Mouse (Mus musculus) heart, postnatal 0 days (tissue): Measurements from ENCODE around the gene Fam83e. TPM values are rescaled to one million over a fixed set of nuclear protein-coding genes. Genes with fewer than 3 reads are reported as not detected.

Source experiments
- ATAC-seq: fragments of 200-750 bp; cut with Nextera tagmentation; 2 replicates; pipeline ENCODE4 v1.8.0; 2017; ENCODE audit warnings: low read depth, moderate number of reproducible peaks, moderate library complexity; ENCODE audit not compliant: insufficient read depth
- DNase-seq: peaks from one replicate; pipeline ENCODE4 v3.0.0-alpha.2; 2016; ENCODE audit warnings: low spot score
- H3K27ac ChIP-seq: fragments of 300-500 bp; sonication (generic); 2 replicates; pipeline ENCODE4 v1.5.1; 2014; ENCODE audit warnings: low read depth, mild to moderate bottlenecking
- H3K27me3 ChIP-seq: fragments of 300-500 bp; sonication (generic); 2 replicates; pipeline ENCODE4 v1.6.1; 2014; ENCODE audit warnings: low read length, mixed read lengths; ENCODE audit not compliant: control insufficient read depth, insufficient read depth
- H3K36me3 ChIP-seq: fragments of 300-500 bp; sonication (generic); replicated peaks from 2 replicates; pipeline ENCODE4 v1.6.1; 2014; ENCODE audit warnings: low read length, mixed read lengths; ENCODE audit not compliant: control insufficient read depth, insufficient read depth
- H3K4me1 ChIP-seq: fragments of 300-500 bp; sonication (generic); 2 replicates; pipeline ENCODE4 v1.6.1; 2014; ENCODE audit warnings: antibody characterized with exemption; ENCODE audit not compliant: control insufficient read depth, insufficient read depth
- H3K4me2 ChIP-seq: fragments of 300-500 bp; sonication (generic); 2 replicates; pipeline ENCODE4 v1.6.1; 2014; ENCODE audit warnings: low read depth, mild to moderate bottlenecking, low read length, moderate library complexity
- H3K4me3 ChIP-seq: fragments of 300-500 bp; sonication (generic); 2 replicates; pipeline ENCODE4 v1.5.1; 2014; ENCODE audit warnings: low read depth, low read length
- H3K9ac ChIP-seq: fragments of 300-500 bp; sonication (generic); replicated peaks from 2 replicates; pipeline ENCODE4 v1.6.1; 2014; ENCODE audit warnings: low read depth, low read length, mixed read lengths
- H3K9me3 ChIP-seq: fragments of 300-500 bp; sonication (generic); replicated peaks from 2 replicates; pipeline ENCODE4 v1.6.1; 2016; ENCODE audit warnings: low read length; ENCODE audit not compliant: control insufficient read depth
- CTCF ChIP-seq: IDR thresholded peaks from 2 replicates; pipeline ENCODE4 v1.5.1; 2016; ENCODE audit warnings: antibody characterized with exemption, control low read depth, low read depth
- EP300 ChIP-seq: IDR thresholded peaks from 2 replicates; pipeline ENCODE4 v1.6.1; 2016; ENCODE audit warnings: antibody characterized with exemption, low read depth
- WGBS: fragments of 180-500 bp; shearing (Covaris S2); extraction: QIAGEN DNeasy Blood & Tissue Kit; methylation state at CpG from one replicate; pipeline ENCODE4 v1.1.7; 2014; 5-methylcytosine and 5-hydroxymethylcytosine counted together
- polyA plus RNA-seq: library from polyadenylated mRNA; unstranded; fragments of >200 nt; fragmentation: Nextera tagmentation; extraction: Ambion mirVana; gene quantifications from 2 replicates; pipeline ENCODE4 v1.2.1, GENCODE M21; 2015
- total RNA-seq: library from RNA; depleted of rRNA; stranded (reverse); fragments of >200 nt; gene quantifications from 2 replicates; pipeline ENCODE4 v1.2.3, GENCODE M21; 2014; ENCODE audit warnings: low replicate concordance

Fam83e gene
- total and polyA plus RNA-seq, 2 experiments from 2014 or later = 0.07 TPM; not detected in 1

GRCm38 (mm10) chr7:45702809-45703520 is 18.0 kb upstream of the Fam83e start:
- H3K9ac ChIP-seq = no peak overlapping the region
- peaks cover 24% of the 10 kb centered on the region for H3K27me3 ChIP-seq
- TF ChIP-seq EP300 (no peak), CTCF (no peak)
- no peak for DNase-seq
- peaks cover 26% of the 10 kb centered on the region for H3K4me1 ChIP-seq
- no peak overlapping the region for H3K27ac ChIP-seq
- no peak for ATAC-seq
- no peaks in the 10 kb centered on the region for H3K36me3 ChIP-seq
- 87% methylated on average over 17 of the region's 17 CpGs for WGBS
- H3K4me2 ChIP-seq = no peak overlapping the region
- no peaks in the 10 kb centered on the region for H3K9me3 ChIP-seq
- H3K4me3 ChIP-seq = no peak overlapping the region

GRCm38 (mm10) chr7:45703521-45704033 is 17.4 kb upstream of the Fam83e start:
- peaks cover 20% of the 10 kb centered on the region for H3K27me3 ChIP-seq
- H3K36me3 ChIP-seq = no peaks in the 10 kb centered on the region
- peak overlapping the region; percentile 64; the same call in 1 of the 2 replicates for H3K9ac ChIP-seq
- ATAC-seq (no peak), DNase-seq (no peak)
- H3K4me3 ChIP-seq = peak overlapping the region; percentile 77
- TF ChIP-seq EP300 (no peak), CTCF (no peak)
- H3K4me2 ChIP-seq = peak overlapping the region; percentile 96
- H3K27ac ChIP-seq = peak overlapping the region; percentile 93
- peaks cover 32% of the 10 kb centered on the region for H3K4me1 ChIP-seq
- whole genome bisulfite sequencing = 36% methylated on average over 12 of the region's 12 CpGs
- H3K9me3 ChIP-seq = no peaks in the 10 kb centered on the region

- H3K4me3 ChIP-seq = peak overlapping the region; percentile 77
- no peaks in the 10 kb centered on the region for H3K9me3 ChIP-seq
- DNase-seq (peak; percentile 87), ATAC-seq (peak; percentile 57)
- no peaks in the 10 kb centered on the region for H3K36me3 ChIP-seq
- TF ChIP-seq EP300 (no peak), CTCF (no peak)
- H3K27me3 ChIP-seq = peaks cover 14% of the 10 kb centered on the region
- peak overlapping the region; percentile 64 for H3K9ac ChIP-seq
- peaks cover 35% of the 10 kb centered on the region for H3K4me1 ChIP-seq
- H3K27ac ChIP-seq = peak overlapping the region; percentile 93
- 1% methylated on average over 13 of the region's 13 CpGs for WGBS
- peak overlapping the region; percentile 96 for H3K4me2 ChIP-seq
These were observed 16.9 kb upstream of the Fam83e start for GRCm38 (mm10) chr7:45704046-45704559.

GRCm38 (mm10) chr7:45704730-45705442 is 16.1 kb upstream of the Fam83e start, which contains the start of gene Dbp:
Gene Dbp (plus strand): TSS chr7:45705088.
- TF ChIP-seq EP300 = peak; percentile 89
- TF ChIP-seq CTCF = no peak
- peaks cover 31% of the 10 kb centered on the region for H3K4me1 ChIP-seq
- ATAC-seq = peak; percentile 83

DNA sequence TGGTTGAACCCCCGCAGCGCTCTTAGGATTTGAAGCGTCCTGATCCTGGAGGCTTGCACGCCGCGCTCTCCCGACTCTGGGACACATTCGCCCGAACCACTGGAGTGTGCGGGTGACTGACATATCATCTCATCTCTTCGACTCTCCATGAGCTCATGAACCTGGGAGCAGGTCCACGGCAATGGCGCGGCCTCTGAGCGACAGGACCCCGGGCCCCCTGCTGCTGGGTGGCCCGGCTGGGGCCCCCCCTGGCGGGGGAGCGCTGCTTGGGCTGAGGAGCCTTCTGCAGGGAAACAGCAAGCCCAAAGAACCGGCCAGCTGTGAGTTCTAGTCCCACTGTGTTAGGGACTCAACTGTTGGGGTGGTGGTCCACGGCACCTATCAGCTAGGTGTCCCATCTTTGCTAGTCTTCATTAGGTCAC is 15.6 kb upstream of the Fam83e start:
- ATAC-seq (no peak), DNase-seq (no peak)
- TF ChIP-seq EP300 = no peak
- no peak for TF ChIP-seq CTCF
- H3K27ac ChIP-seq = peak overlapping the region; percentile 98
- H3K4me3 ChIP-seq = peak overlapping the region; percentile 77
- H3K4me2 ChIP-seq = peak overlapping the region; percentile 96
- no peaks in the 10 kb centered on the region for H3K9me3 ChIP-seq
- under 1% methylated on average over 21 of the region's 21 CpGs for WGBS
- peak overlapping the region; percentile 92 for H3K9ac ChIP-seq
- peaks cover 25% of the 10 kb centered on the region for H3K4me1 ChIP-seq
- peaks cover 12% of the 10 kb centered on the region for H3K36me3 ChIP-seq
- H3K27me3 ChIP-seq = peaks cover 1% of the 10 kb centered on the region; the same call in 1 of the 2 replicates

More at GRCm38 (mm10) chr7:45704730-45705442, 16.1 kb upstream of the Fam83e start, which contains the start of gene Dbp:
- peak; percentile 98 for DNase-seq
- H3K9me3 ChIP-seq = no peaks in the 10 kb centered on the region
- peak within 1 kb of the TSS; percentile 77 for H3K4me3 ChIP-seq
- H3K9ac ChIP-seq = peak within 1 kb of the TSS; percentile 92
- H3K4me2 ChIP-seq = peak within 1 kb of the TSS; percentile 96
- peak within 1 kb of the TSS; percentile 98 for H3K27ac ChIP-seq
- peaks cover 7% of the 10 kb centered on the region for H3K27me3 ChIP-seq
- under 1% methylated on average over 33 of the region's 36 CpGs for WGBS
- H3K36me3 ChIP-seq = peaks cover 7% of the 10 kb centered on the region; the same call in 1 of the 2 replicates
